Mouse (Mus musculus): ENCODE data around the gene Tjp2.

DNA sequence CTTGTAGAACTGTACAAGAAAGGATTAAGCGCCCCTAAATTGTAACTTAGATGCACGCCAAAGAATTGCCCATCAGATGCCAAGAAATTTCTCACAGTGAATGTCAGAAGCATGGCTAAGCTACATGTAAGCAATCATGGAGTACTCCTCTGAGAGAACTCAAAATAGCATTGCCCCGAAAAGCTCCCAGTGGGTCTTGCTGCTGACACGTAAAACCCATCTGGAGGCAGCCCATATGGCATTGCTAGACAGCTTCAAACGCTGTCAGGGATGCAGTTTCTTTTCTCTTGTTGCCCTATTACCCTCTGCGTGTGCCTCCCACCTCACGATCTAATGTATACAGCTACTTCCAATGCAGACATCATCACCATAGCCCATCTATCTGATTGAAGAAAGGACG is 166.0 kb downstream of the Tjp2 start:
- TF ChIP-seq CTCF (IDR thresholded peaks at IDR 0.05; ENCODE audit: low read depth) (no peak), EP300 (IDR thresholded peaks at IDR 0.05; ENCODE audit: low read depth) (no peak)
